Mouse (Mus musculus): ENCODE data around the gene Mecp2. TPM values are rescaled to one million over a fixed set of nuclear protein-coding genes. Genes with fewer than 3 reads are reported as not detected.

Gene Mecp2
- polyA plus RNA-seq, 1 experiment from 2014 or later, result 17.1 TPM

DNA sequence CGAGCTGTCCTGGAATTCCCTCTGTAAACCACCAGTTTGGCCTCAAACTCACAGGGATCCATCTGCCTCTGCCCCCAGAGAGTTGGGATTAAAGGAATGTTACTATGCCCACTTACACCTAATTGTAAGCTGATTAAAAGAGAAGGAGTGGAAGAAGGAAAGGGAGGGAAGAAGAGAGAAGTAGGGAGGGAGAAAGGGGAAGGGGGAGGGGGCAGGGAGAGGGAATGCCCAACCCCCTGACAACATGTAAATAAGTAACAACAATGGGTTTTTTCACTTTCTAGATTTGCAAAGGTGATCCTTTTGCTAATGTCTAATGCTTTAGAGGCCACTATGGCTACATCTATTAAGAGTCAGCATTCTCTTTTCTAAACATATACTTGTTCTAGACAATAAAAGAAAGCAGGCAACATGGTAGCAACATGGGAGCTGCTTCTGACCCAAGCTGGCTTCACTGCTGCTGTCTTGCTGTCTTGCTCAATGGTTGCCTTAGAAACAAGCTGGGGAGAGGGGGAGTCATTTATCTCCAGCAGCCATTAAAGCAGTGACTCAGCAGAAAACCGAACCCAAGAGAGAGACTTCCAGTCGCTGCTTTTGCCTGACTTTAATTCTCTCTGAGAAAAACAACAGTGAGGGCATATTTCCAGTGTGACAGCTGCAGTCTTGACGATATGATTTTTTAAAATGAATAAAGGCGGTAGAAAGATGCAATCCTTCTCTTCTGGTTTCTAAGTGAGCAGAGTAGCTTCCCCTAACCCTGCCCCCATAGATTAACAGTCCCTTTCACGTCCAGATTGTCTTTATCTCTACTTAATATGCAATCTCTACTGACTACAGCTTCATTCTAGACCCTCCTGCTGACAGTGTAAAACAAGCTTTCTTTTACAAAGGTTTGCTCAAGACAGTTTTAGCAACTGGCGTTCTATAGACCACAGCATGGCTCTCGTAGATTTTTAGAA lies 136.0 kb downstream of the Mecp2 start:
- no peak overlapping the region for H3K4me3 ChIP-seq (ENCODE audit: low read depth, low read length)
- peak overlapping the region; percentile 11; the same call in 1 of the 2 replicates for H3K27ac ChIP-seq (ENCODE audit: low read depth, low read length)
- DNase-seq (ENCODE audit: low spot score, missing footprints) (peak; percentile 88), ATAC-seq (ENCODE audit: low FRiP score) (peak; percentile 88)
- 0 out of 2 replicates have a peak overlapping the region, but pooled peaks have one; percentile 9 for H3K4me2 ChIP-seq
- H3K27me3 ChIP-seq (ENCODE audit: control insufficient read depth, insufficient read depth, low read length), result no peaks in the 10 kb centered on the region
- no peaks in the 10 kb centered on the region for H3K9me3 ChIP-seq (ENCODE audit: control insufficient read depth, low read length)
- no peaks in the 10 kb centered on the region; the same call in 1 of the 2 replicates for H3K4me1 ChIP-seq (ENCODE audit: control insufficient read depth, insufficient read depth, low read length)
- no peaks in the 10 kb centered on the region for H3K36me3 ChIP-seq (ENCODE audit: control insufficient read depth, insufficient read depth, low read length)
- WGBS, result 29% methylated on average over 8 of the region's 8 CpGs
- H3K9ac ChIP-seq (ENCODE audit: low read length), result no peak overlapping the region

DNA sequence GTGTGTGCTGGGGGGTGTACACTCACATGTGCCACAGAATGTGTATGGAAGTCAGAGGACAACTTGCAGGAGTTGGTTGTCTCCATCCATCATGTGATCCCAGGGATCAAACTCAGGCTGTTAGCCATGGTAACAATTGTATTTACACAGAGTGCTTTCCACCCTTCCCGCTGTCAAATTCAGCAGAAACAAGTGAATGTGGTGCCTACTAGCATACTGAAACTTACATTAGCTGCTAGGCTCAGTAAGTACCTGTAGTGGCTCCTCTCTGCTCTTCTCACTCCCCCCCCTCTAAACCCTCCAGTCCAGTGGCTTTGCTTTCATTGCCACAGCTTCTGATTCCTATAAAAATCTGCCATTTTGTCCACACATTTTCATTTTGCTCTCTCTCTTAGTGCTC lies 157.4 kb downstream of the Mecp2 start:
- no peaks in the 10 kb centered on the region for H3K4me1 ChIP-seq (ENCODE audit: control insufficient read depth, insufficient read depth, low read length)
- no peaks in the 10 kb centered on the region for H3K27me3 ChIP-seq (ENCODE audit: control insufficient read depth, insufficient read depth, low read length)
- no peak overlapping the region for H3K4me3 ChIP-seq (ENCODE audit: low read depth, low read length)
- H3K9me3 ChIP-seq (ENCODE audit: control insufficient read depth, low read length), result no peaks in the 10 kb centered on the region
- H3K9ac ChIP-seq (ENCODE audit: low read length), result no peak overlapping the region
- no peak for DNase-seq (ENCODE audit: low spot score, missing footprints)
- no peak overlapping the region for H3K27ac ChIP-seq (ENCODE audit: low read depth, low read length)
- H3K36me3 ChIP-seq (ENCODE audit: control insufficient read depth, insufficient read depth, low read length), result no peaks in the 10 kb centered on the region
- no peak overlapping the region for H3K4me2 ChIP-seq
- ATAC-seq (ENCODE audit: low FRiP score), result no peak
- WGBS, result 83% methylated on average over 1 of the region's 1 CpGs

MicroRNA genes within 50 kb of the gene (microRNA counts, 519-probe panel; counts per million panel counts)
- microRNA mmu-miR-718, result not detected

Small RNAs within 50 kb of the gene (microRNA-seq; reads per million reads assigned to microRNA genes)
- 3.6 reads per million, percentile 17 among the genes with 10 or more reads in this experiment for gene Mir5132
- gene Mir718, result 0.57 reads per million

Other genes starting within 250 kb of the Mecp2 start
- gene Avpr2, start 243.3 kb downstream of the Mecp2 start, polyA plus RNA-seq (2014; fragmentation: Nextera tagmentation; extraction: Ambion mirVana), result not detected in 2 replicates
- 18.3 and 21.3 TPM in 2 replicates for gene L1cam, start 239.3 kb downstream of the Mecp2 start, polyA plus RNA-seq (2014; fragmentation: Nextera tagmentation; extraction: Ambion mirVana)
- 1.7 and 2.1 TPM in 2 replicates for gene Arhgap4, start 213.5 kb downstream of the Mecp2 start, polyA plus RNA-seq (2014; fragmentation: Nextera tagmentation; extraction: Ambion mirVana)
- gene Naa10, start 213.4 kb downstream of the Mecp2 start, polyA plus RNA-seq (2014; fragmentation: Nextera tagmentation; extraction: Ambion mirVana), result 117 and 121 TPM in 2 replicates
- gene Renbp, start 204.5 kb downstream of the Mecp2 start, polyA plus RNA-seq (2014; fragmentation: Nextera tagmentation; extraction: Ambion mirVana), result 14.4 and 17.6 TPM in 2 replicates
- gene Hcfc1, start 169.0 kb downstream of the Mecp2 start, polyA plus RNA-seq (2014; fragmentation: Nextera tagmentation; extraction: Ambion mirVana), result 74.5 and 75.1 TPM in 2 replicates
- gene Irak1, start 111.4 kb downstream of the Mecp2 start, polyA plus RNA-seq (2014; fragmentation: Nextera tagmentation; extraction: Ambion mirVana), result 30.5 and 31.6 TPM in 2 replicates
- gene Opn1mw, start 7.9 kb downstream of the Mecp2 start, polyA plus RNA-seq (2014; fragmentation: Nextera tagmentation; extraction: Ambion mirVana), result not detected in 2 replicates
- not detected in 2 replicates for gene Tex28, start 32.5 kb upstream of the Mecp2 start, polyA plus RNA-seq (2014; fragmentation: Nextera tagmentation; extraction: Ambion mirVana)
- not detected in 2 replicates for gene Tktl1, start 41.9 kb upstream of the Mecp2 start, polyA plus RNA-seq (2014; fragmentation: Nextera tagmentation; extraction: Ambion mirVana)
- 178 and 185 TPM in 2 replicates for gene Flna, start 114.5 kb upstream of the Mecp2 start, polyA plus RNA-seq (2014; fragmentation: Nextera tagmentation; extraction: Ambion mirVana)
- gene Emd, start 119.3 kb upstream of the Mecp2 start, polyA plus RNA-seq (2014; fragmentation: Nextera tagmentation; extraction: Ambion mirVana), result 24.3 and 25.2 TPM in 2 replicates
- 661 and 713 TPM in 2 replicates for gene Rpl10, start 135.4 kb upstream of the Mecp2 start, polyA plus RNA-seq (2014; fragmentation: Nextera tagmentation; extraction: Ambion mirVana)
- 57.9 and 60.9 TPM in 2 replicates for gene Taz, start 146.5 kb upstream of the Mecp2 start, polyA plus RNA-seq (2014; fragmentation: Nextera tagmentation; extraction: Ambion mirVana)
- 4.3 and 4.4 TPM in 2 replicates for gene Dnase1l1, start 147.0 kb upstream of the Mecp2 start, polyA plus RNA-seq (2014; fragmentation: Nextera tagmentation; extraction: Ambion mirVana)
- gene Atp6ap1, start 161.7 kb upstream of the Mecp2 start, polyA plus RNA-seq (2014; fragmentation: Nextera tagmentation; extraction: Ambion mirVana), result 101 and 106 TPM in 2 replicates
- gene Gdi1, start 169.6 kb upstream of the Mecp2 start, polyA plus RNA-seq (2014; fragmentation: Nextera tagmentation; extraction: Ambion mirVana), result 430 and 451 TPM in 2 replicates
- gene Fam50a, start 177.7 kb upstream of the Mecp2 start, polyA plus RNA-seq (2014; fragmentation: Nextera tagmentation; extraction: Ambion mirVana), result 58.1 and 59.2 TPM in 2 replicates
- gene Plxna3, start 193.7 kb upstream of the Mecp2 start, polyA plus RNA-seq (2014; fragmentation: Nextera tagmentation; extraction: Ambion mirVana), result 13.7 and 19.8 TPM in 2 replicates
- gene Lage3, start 218.3 kb upstream of the Mecp2 start, polyA plus RNA-seq (2014; fragmentation: Nextera tagmentation; extraction: Ambion mirVana), result 110 and 118 TPM in 2 replicates
- gene Ubl4a, start 237.9 kb upstream of the Mecp2 start, polyA plus RNA-seq (2014; fragmentation: Nextera tagmentation; extraction: Ambion mirVana), result 74.3 and 76.5 TPM in 2 replicates
- gene Slc10a3, start 238.0 kb upstream of the Mecp2 start, polyA plus RNA-seq (2014; fragmentation: Nextera tagmentation; extraction: Ambion mirVana), result 8.5 and 9.0 TPM in 2 replicates